Mouse (Mus musculus) liver, postnatal 0 days (tissue): Measurements from ENCODE around the gene Samsn1.

Experiments used
- CTCF ChIP-seq: sonication (generic); IDR thresholded peaks from 2 replicates; pipeline ENCODE4 v1.5.1; 2016; ENCODE audit warnings: antibody characterized with exemption, low read depth
- EP300 ChIP-seq: IDR thresholded peaks from 2 replicates; pipeline ENCODE4 v1.6.1; 2016; ENCODE audit warnings: antibody characterized with exemption, low read depth, mild to moderate bottlenecking

DNA sequence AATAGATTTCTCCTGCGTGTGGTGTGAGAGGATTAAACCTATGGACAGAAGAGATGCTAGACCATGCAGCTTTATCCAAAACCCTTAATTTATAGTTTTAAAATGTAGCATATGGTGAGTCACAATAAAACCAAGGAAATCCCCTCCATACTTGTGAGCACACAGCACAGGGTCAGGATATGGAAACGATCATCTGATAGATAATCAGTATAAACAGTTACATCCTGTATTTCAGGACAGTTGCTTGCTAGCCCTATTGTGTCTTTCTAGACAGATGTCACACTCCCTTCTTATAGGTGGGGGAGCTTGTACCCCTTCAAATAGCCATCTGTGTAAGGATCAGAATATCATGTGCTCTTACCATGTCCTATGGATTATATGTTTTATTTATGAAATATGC, 115.3 kb downstream of the Samsn1 start:
- TF ChIP-seq EP300 (no peak), CTCF (no peak)
